Mouse (Mus musculus) cerebellum, postnatal 14 days (tissue): Measurements from ENCODE around the gene Col4a1.
A peak's percentile ranks its signal among the peaks of the same experiment; 100 is the strongest.

Experiments
- DNase-seq, 2 experiments: peaks; one replicate each; pipeline ENCODE4 v3.0.0; 2021; ENCODE audit warnings: mixed read lengths in 2 of 2

Col4a1 gene

GRCm38 (mm10) chr8:11227421-11227820 lies 85.2 kb downstream of the Col4a1 start:
- no peak for DNase-seq

- DNase-seq = no peak
Measured at GRCm38 (mm10) chr8:11225577-11226434, 86.8 kb downstream of the Col4a1 start.

GRCm38 (mm10) chr8:11224178-11224577 lies 88.4 kb downstream of the Col4a1 start:
- no peak for DNase-seq

- DNase-seq = no peak
Measured at GRCm38 (mm10) chr8:11221353-11221752, 91.3 kb downstream of the Col4a1 start.

GRCm38 (mm10) chr8:11219282-11219681 lies 93.3 kb downstream of the Col4a1 start:
- DNase-seq = no peak

GRCm38 (mm10) chr8:11215231-11215630 lies 97.4 kb downstream of the Col4a1 start:
- peak; percentile 64 to 74 for DNase-seq

GRCm38 (mm10) chr8:11206509-11206908 lies 106.1 kb downstream of the Col4a1 start:
- DNase-seq = no peak

GRCm38 (mm10) chr8:11205532-11205931 lies 107.1 kb downstream of the Col4a1 start:
- DNase-seq = no peak

GRCm38 (mm10) chr8:11203260-11204110 lies 109.1 kb downstream of the Col4a1 start:
- DNase-seq = no peak

GRCm38 (mm10) chr8:11198650-11199049 lies 114.0 kb downstream of the Col4a1 start:
- DNase-seq = peak in 1 of 2 experiments; percentile 20

GRCm38 (mm10) chr8:11197988-11198387 lies 114.6 kb downstream of the Col4a1 start:
- no peak for DNase-seq

GRCm38 (mm10) chr8:11197261-11197660 lies 115.4 kb downstream of the Col4a1 start:
- no peak for DNase-seq

GRCm38 (mm10) chr8:11192719-11193324 lies 119.8 kb downstream of the Col4a1 start:
- no peak for DNase-seq

GRCm38 (mm10) chr8:11187581-11188271 lies 124.9 kb downstream of the Col4a1 start:
- peak; percentile 88 to 89 for DNase-seq

GRCm38 (mm10) chr8:11186456-11186855 lies 126.2 kb downstream of the Col4a1 start:
- peak in 1 of 2 experiments; percentile 54 for DNase-seq

GRCm38 (mm10) chr8:11185672-11186071 lies 127.0 kb downstream of the Col4a1 start:
- DNase-seq = no peak

GRCm38 (mm10) chr8:11183611-11184031 lies 129.0 kb downstream of the Col4a1 start:
- DNase-seq = peak; percentile 63 to 73

- no peak for DNase-seq
Measured at GRCm38 (mm10) chr8:11182606-11183005, 130.0 kb downstream of the Col4a1 start.

- DNase-seq = no peak
Measured at GRCm38 (mm10) chr8:11182148-11182484, 130.5 kb downstream of the Col4a1 start.

- DNase-seq = no peak
Measured at GRCm38 (mm10) chr8:11181420-11182147, 131.0 kb downstream of the Col4a1 start.

- DNase-seq = no peak
Measured at GRCm38 (mm10) chr8:11179869-11180268, 132.8 kb downstream of the Col4a1 start.

- no peak for DNase-seq
Measured at GRCm38 (mm10) chr8:11176393-11176792, 136.2 kb downstream of the Col4a1 start.
